Mouse (Mus musculus): ENCODE measurements around the gene Tsr1. TPM values are rescaled to one million over a fixed set of nuclear protein-coding genes. Genes with fewer than 3 reads are reported as not detected.

The Tsr1 gene
- total RNA-seq, 2 experiments from 2014 or later: 80.7 to 139 TPM

DNA sequence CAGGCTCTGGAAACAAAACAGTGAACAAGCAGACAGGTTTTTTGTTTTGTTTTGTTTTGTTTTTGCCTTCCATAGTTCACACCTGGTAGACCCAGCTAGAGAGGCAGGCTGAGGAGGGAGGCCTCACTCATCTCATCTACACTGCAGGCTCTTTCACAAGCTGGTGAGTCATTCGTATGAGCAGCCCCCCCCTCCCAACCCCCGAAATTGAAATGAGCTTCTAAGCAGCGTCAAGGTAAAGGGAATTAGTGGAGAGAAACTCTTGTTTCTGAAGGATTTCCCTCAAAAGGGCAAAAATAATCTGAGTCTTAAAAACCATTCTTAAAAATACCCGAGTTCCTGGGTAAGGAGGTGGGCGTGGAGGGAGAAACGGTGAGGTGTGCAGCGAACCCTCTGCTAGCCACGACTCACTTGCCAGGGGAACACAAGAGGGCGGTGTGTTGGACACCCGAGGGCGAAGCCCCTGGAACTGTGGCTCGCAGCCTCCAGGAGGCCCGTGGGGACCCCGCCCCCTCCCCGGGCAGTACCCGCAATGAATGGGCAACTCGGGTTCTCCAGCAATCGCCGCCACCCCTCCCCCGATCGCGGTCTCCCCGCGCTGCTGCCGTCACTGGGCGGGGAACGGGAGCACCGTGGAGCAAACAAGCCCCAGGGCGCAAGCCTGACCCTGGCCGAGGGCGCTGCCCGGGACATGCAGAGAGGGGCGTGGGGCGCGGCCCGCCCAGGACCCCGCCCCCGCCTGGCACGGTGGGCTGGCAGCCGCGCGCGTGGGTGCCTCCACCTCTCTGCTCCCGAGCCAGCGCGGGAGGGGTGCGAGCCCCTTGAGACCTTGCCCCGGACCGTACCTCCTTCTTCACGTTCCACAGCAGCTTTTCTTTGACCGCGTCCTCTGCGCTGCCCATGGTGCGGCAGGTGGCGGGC, 1.6 kb upstream of the Tsr1 start:
- ATAC-seq (replicated peaks; ENCODE audit: low FRiP score, low TSS enrichment, poor library complexity, severe bottlenecking): peak; percentile 60

DNA sequence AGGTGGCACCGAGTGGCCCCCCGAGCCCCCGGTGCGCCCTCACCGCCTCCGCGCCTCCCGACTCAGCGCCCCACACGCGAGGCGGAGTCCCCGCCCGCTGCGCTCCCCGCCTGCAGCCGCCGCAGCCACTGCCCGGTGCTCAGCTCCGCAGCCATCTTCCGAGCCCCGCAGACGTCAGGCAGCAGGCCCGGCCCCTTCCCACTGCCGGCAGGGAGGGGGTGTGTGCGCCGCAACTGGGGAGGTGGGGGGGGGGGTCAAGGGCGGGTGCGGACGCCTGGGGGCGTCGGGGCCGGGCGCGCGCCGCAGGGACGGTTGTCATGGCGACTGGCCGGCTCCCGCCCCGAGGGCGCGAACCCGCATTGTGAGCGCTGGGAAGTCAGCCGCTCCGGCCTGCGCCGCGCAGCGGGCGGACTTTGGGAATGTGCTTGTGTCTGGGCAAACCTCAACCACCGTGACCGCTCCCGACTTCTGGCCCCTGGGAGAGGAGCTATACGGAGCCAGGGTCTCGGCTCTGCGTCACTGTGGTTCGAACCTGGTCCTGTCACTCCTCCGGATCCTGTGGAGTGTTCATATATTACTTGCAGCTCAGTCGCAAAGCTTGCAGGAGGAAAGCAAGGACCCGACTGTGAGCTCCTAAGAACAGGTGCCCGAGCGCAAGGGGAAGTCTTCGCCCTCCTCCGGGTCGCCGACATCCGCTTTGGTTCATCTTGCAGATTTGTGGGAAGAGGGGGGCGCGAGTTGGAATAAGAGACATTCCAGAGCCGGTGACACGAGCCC, 782 bp upstream of the Tsr1 start, which contains the start of gene Sgsm2:
Sgsm2 (minus strand) TSS at position 160 of the 777 bp plus-strand sequence.
- ATAC-seq (replicated peaks; ENCODE audit: low FRiP score, low TSS enrichment, poor library complexity, severe bottlenecking): peak; percentile 36; the same call in 1 of the 2 replicates

- ATAC-seq (replicated peaks; ENCODE audit: low FRiP score, low TSS enrichment, poor library complexity, severe bottlenecking): no peak
Measured at GRCm38 (mm10) chr11:74898517-74898827, 601 bp downstream of the Tsr1 start.

GRCm38 (mm10) chr11:74901555-74901954, 3.7 kb downstream of the Tsr1 start:
- no peak for ATAC-seq (replicated peaks; ENCODE audit: low FRiP score, low TSS enrichment, poor library complexity, severe bottlenecking)

DNA sequence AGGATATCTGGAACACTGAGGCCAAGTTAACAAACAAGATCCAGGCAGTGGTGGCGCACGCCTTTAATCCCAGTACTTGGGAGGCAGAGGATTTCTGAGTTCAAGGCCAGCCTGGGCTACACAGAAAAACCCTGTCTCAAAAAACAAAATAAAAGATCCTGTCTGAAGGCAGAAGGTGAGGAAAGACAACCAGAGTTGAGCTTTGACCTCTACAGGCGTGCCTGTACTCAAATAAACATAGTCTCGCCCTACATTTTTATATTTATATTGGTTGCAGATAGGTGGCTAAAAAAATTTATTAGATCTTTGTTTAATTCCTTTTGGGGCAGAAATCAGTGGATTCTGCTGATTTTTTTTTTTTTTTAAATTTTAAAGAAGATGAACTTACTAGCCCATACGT, 4.5 kb downstream of the Tsr1 start:
- no peak for ATAC-seq (replicated peaks; ENCODE audit: low FRiP score, low TSS enrichment, poor library complexity, severe bottlenecking)

DNA sequence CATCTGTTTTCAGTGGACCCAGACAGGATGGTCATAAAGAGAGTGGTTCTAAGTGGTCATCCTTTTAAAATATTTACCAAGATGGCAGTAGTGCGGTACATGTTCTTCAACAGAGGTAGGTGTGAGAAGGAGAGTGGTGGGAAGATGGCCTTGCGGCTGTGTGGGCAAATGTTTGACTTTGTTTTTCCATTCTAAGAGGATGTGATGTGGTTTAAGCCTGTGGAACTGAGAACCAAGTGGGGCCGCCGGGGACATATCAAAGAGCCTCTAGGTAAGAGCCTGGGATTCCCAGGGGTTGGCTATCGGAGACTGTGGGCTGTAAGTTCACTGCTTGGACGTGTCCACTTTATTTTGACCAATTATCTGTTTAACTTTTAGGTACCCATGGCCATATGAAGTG, 10.0 kb downstream of the Tsr1 start:
- ATAC-seq (replicated peaks; ENCODE audit: low FRiP score, low TSS enrichment, poor library complexity, severe bottlenecking): no peak

GRCm38 (mm10) chr11:74908618-74909399, 10.9 kb downstream of the Tsr1 start:
- ATAC-seq (replicated peaks; ENCODE audit: low FRiP score, low TSS enrichment, poor library complexity, severe bottlenecking): no peak

- ATAC-seq (replicated peaks; ENCODE audit: low FRiP score, low TSS enrichment, poor library complexity, severe bottlenecking): no peak
Measured at GRCm38 (mm10) chr11:74909978-74910377, 12.1 kb downstream of the Tsr1 start.

GRCm38 (mm10) chr11:74912492-74912891, 14.6 kb downstream of the Tsr1 start:
- ATAC-seq (replicated peaks; ENCODE audit: low FRiP score, low TSS enrichment, poor library complexity, severe bottlenecking): no peak

DNA sequence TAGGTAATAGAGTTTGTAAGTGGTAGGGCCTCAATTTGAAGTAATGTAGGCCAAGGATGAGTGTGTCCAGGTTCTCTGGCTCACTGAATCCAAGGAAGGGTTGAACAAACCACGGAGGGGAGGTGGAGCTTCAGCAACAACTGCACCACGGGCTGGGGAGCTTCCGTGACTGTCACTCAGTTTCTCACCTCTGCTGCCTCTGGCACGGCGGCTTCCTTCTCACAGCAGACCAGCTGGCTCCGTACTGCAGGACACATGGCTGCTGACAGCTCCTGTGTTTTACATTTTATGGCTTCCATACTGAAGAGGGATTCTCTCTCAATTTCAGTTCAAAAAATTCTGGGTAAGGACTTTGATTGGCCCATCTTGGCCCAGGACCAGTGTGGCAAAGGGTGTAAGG, 21.4 kb downstream of the Tsr1 start:
- no peak for ATAC-seq (replicated peaks; ENCODE audit: low FRiP score, low TSS enrichment, poor library complexity, severe bottlenecking)

DNA sequence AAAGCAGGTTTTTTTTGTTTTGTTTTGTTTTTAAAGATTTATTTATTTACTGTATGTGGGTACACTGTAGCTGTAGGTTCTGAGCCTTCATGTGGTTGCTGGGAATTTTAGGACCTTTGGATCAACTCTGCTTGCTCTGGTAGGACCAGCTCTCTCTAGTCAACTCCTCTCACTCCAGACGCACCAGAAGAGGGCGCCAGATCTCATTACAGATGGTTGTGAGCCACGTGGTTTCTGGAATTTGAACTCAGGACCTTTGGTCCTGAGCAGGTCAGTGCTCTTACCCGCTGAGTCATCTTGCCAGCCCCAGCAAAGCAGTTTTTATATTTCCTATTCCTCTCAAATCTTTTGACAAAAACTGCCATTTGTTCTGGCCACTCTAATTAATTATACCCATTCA, 26.3 kb downstream of the Tsr1 start:
- no peak for ATAC-seq (replicated peaks; ENCODE audit: low FRiP score, low TSS enrichment, poor library complexity, severe bottlenecking)

DNA sequence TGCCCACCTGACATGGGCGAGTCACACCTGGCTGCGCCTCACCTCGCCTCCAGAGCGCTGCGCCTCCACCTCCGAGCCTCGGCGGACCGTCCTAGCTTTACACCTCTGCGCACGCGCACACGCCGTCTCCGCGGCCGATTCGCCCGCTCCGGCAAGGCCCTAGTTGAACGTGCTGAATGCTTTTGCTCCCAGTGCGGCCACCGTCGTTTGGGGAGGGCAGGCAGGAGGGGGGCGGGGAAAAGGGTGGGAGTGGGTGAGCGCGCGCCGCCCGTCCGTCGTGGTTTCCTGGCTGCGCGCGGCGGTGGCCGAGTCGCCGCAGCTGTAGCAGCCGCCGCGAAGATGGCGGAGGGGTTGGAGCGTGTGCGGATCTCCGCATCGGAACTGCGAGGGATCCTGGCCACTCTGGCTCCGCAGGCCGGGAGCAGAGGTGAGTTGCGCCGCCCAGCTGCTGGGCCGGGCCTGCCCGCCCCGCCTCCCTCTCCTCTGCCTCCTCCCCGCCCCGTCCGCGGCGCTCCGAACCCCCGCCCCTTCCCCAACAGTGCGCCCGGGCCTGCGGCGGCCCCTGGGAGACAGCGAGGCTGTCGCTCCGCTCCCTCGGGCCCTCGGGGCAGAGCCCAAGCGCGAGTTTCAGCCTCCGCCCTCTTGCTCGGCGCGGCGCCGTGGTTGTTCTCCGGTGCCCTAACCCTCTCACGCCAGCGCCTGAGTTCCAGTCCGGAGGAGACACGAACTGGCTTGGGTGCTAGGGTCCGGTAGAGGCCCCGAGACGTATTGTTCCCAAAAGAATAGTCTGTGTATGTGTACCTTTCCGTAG, 27.9 kb downstream of the Tsr1 start, which contains the start of the genes Smg6 and Srr:
Smg6 (plus strand) TSS at position 247 of the 811 bp plus-strand sequence.
Srr (minus strand) TSS at position 372 of the 811 bp plus-strand sequence.
- peak; percentile 81 for ATAC-seq (replicated peaks; ENCODE audit: low FRiP score, low TSS enrichment, poor library complexity, severe bottlenecking)

GRCm38 (mm10) chr11:74926388-74927005, 28.6 kb downstream of the Tsr1 start:
- peak; percentile 72 for ATAC-seq (replicated peaks; ENCODE audit: low FRiP score, low TSS enrichment, poor library complexity, severe bottlenecking)

DNA sequence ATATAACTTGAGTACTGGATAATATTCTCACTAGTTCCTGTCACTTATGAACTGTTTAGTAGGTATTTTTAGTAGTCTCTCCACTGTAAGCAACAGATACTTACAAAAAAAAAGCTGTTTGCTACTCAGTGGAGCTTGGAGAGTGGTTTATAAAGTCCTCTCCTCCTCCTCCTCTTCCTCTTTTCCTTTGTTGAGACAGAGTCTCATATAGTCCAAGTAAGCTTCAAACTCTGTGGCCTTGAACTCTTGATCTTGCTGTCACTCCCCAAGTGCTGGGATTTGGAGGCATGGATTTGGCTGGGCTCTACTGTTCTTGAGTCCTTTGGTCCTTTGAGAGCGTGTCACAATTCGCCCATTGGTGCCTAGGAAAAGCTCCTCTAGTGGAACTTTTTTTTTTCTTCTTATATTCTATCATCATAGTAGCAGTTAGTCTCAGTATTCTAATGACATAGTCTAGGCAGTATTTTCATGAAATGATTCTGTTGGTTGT, 29.4 kb downstream of the Tsr1 start:
- no peak for ATAC-seq (replicated peaks; ENCODE audit: low FRiP score, low TSS enrichment, poor library complexity, severe bottlenecking)

GRCm38 (mm10) chr11:74929111-74929510, 31.2 kb downstream of the Tsr1 start:
- ATAC-seq (replicated peaks; ENCODE audit: low FRiP score, low TSS enrichment, poor library complexity, severe bottlenecking): no peak

- ATAC-seq (replicated peaks; ENCODE audit: low FRiP score, low TSS enrichment, poor library complexity, severe bottlenecking): no peak
Measured at GRCm38 (mm10) chr11:74930391-74930790, 32.5 kb downstream of the Tsr1 start.

GRCm38 (mm10) chr11:74946348-74946747, 48.5 kb downstream of the Tsr1 start:
- 0 out of 2 replicates have a peak, but pooled peaks have one; percentile 50 for ATAC-seq (replicated peaks; ENCODE audit: low FRiP score, low TSS enrichment, poor library complexity, severe bottlenecking)

DNA sequence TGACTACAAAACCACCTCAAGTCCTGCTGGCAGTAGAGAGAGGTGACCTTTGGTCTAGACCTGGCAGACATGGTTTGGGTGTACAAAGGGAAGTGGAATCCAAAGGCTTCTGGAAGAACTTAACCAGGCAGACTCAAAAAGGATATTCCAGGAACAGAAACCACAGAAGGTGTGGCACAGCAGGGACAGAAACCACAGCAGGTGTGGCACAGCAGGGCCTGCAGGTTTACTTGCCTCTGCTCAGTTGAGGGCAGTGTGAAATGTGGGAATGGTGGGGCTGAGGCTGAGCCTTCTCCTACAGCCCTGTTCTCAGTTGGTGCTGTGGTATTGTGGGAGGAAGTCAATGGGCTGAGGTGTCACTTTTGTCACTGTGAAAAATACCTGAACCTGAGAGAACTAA, 57.0 kb downstream of the Tsr1 start:
- ATAC-seq (replicated peaks; ENCODE audit: low FRiP score, low TSS enrichment, poor library complexity, severe bottlenecking): no peak
